In the genomic region with DNA sequence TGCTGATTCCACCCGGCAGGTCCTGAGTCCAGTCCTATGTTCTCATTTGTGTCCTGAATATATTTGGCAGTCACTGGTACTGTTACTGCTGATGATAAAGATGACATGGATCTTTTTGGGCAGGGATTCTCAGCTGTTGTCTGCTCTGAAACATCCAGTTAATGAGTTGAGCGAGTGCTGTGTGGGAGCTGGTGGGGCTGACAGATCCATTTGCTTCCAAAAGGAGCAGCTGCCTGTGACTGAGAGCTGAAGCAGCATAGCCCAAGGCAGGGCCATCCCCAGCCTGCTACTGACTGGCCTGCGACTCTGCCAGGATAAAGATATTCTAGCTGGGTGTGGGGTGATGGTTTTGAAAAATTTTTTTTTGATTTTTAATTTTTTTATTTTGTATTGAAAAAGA, we compare ENCODE assay signal across 9 mouse cellular contexts.
DNase-seq lines count a peak whose midpoint lies in the region; ATAC-seq lines count a peak whose summit lies in the region.
"Had no signal": no experiment of that assay in that cellular context is flagged by ENCODE, and none has a peak within 500 bp of the region (broad histone marks: within the 10 kb centered on the region; RNA-seq: fewer than 3 reads in every experiment).

No protein-coding gene starts in this region.

- intact Hi-C loops in heart, postnatal 10 days (cut with DNase I): no loop called here

- no peaks in the 10 kb centered on the region for H3K9me3 ChIP-seq in forebrain, embryonic 16.5 days (ENCODE audit: control insufficient read depth, low read length)

- H3K9ac ChIP-seq in forebrain, embryonic 16.5 days (replicated peaks; ENCODE audit: low read depth, low read length): no peak overlapping the region

- H3K4me2 ChIP-seq in forebrain, embryonic 16.5 days (ENCODE audit: low read length): no peak overlapping the region

- DNase-seq in heart, postnatal 10 days: peak; percentile 12 to 27
- DNase-seq in heart, adult 8-10 months (ENCODE audit: low spot score): no peak
- DNase-seq in layer of hippocampus, adult 9-10 months (ENCODE audit: low spot score): peak; percentile 38
- DNase-seq in retina, adult 2 months (ENCODE audit: low read depth, low spot score): peak; percentile 26
- no peak for DNase-seq in urinary bladder, postnatal 10 days (ENCODE audit: low spot score)
- no peak for DNase-seq in lung, postnatal 4 days

- no peaks in the 10 kb centered on the region for H3K36me3 ChIP-seq in forebrain, embryonic 16.5 days (ENCODE audit: control insufficient read depth, insufficient read depth)

- no peaks in the 10 kb centered on the region for H3K27me3 ChIP-seq in forebrain, embryonic 16.5 days (replicated peaks; ENCODE audit: control insufficient read depth, insufficient read depth, low read length)

- H3K4me1 ChIP-seq in forebrain, embryonic 16.5 days (replicated peaks; ENCODE audit: control insufficient read depth, insufficient read depth, low read length): no peaks in the 10 kb centered on the region

- ATAC-seq in forebrain, embryonic 16.5 days: peak; percentile 85
- no peak for ATAC-seq in megakaryocyte progenitor cell, adult 5-6 weeks (replicated peaks; ENCODE audit: poor library complexity)
- ATAC-seq: intestine, embryonic 16.5 days had no signal

- no peak overlapping the region for H3K27ac ChIP-seq in forebrain, embryonic 16.5 days (ENCODE audit: low read length)

- H3K4me3 ChIP-seq in forebrain, embryonic 16.5 days (replicated peaks; ENCODE audit: low read length): no peak overlapping the region

- WGBS in forebrain, embryonic 16.5 days: 40% methylated on average over 3 of the region's 3 CpGs

Comparison
In these comparisons a context has a peak if more than half of its experiments do, and no peak if none do; other contexts are left out.
1. DNase-seq: peak in heart, postnatal 10 days (2 of 2), layer of hippocampus, adult 9-10 months (single experiment) and retina, adult 2 months (single experiment); none in heart, adult 8-10 months (single experiment), urinary bladder, postnatal 10 days (single experiment) and lung, postnatal 4 days (0 of 2).